Mouse (Mus musculus) adrenal gland, postnatal 36 days (tissue): ENCODE measurements around the gene Taar9. TPM values are rescaled to one million over a fixed set of nuclear protein-coding genes. Genes with fewer than 3 reads are reported as not detected.
"Not testable (repeated sequence)": the region's sequence is repeated elsewhere in the genome, so short reads cannot be mapped to it uniquely, and the experiment has no call there.

ENCODE experiments used
- DNase-seq, 2 experiments: peaks; one replicate each; pipeline ENCODE4 v3.0.0; 2021; ENCODE audit warnings: mixed read lengths in 1 of 2
- total RNA-seq, 2 experiments: library from RNA; stranded (reverse); gene quantifications; 2 replicates each; pipeline ENCODE4 v1.2.3; 2021

Taar9 gene
- total RNA-seq, 2 experiments from 2014 or later = not detected

DNA sequence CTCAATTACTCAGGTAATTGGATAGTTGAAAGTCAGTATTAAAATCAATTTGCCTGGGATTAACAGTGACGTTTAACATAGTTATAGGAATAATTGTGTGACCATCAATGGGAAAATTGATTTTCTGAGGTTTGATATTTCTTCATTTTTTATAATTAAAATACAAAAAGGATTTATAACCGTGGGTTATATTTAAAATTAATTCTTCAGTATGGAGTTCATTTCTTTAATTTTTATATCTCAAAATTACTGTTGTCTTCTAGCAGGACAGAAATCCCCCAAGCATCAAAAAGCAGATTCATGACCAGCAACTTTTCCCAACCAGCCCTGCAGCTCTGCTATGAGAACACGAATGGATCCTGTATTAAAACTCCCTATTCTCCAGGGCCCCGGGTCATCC is 33.1 kb downstream of the Taar9 start, which contains the start of gene Taar8a:
Gene Taar8a, plus strand, starts transcription at position 301 of the 400 bp plus-strand sequence.
- DNase-seq = not testable (repeated sequence)

DNA sequence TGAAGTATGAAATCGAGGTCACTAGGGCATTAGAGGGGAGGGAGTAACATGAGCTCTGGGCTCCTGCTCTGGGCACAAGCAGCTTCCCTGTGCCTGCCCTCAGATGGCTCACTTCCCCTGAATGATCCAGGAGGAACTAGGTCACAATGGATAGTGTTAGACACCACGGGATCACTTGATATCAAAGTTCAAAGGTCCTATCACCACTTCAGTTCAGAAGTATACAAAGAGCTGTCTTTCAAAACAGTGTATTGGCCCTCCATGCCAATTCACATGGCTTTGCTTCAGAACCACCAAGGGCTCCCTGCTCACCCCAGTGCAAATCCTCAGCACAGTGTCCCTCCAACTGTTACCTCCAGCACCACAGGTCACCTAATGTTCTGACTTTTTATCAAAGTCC is 34.6 kb downstream of the Taar9 start:
- DNase-seq = not testable (repeated sequence)

DNA sequence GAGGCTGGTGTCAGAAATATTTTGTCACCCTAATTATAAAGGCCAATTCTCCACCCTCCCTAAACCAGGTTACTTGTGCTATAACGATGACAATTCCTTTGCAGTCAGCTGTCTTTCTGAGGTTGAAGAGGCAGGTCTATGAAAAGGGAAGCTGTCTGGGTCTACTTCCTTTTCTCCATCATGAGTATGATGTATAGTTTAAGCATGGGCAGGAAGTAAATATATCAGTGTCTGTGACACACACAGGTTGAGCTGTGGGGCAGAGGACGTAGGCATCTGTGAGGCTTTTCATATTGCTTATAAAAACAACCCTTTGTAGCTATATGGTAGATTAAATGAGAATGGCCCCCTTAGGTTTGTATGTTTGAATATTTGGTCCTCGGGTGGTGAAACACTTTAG is 50.3 kb downstream of the Taar9 start:
- DNase-seq = no peak

Other genes with a start within 250 kb of the Taar9 start
- gene Vnn1, start 214.8 kb downstream of the Taar9 start, total RNA-seq = 10 to 100 TPM; 18.8 to 60.6 TPM
- gene Taar1, start 189.2 kb downstream of the Taar9 start, total RNA-seq = not detected
- gene Taar2, start 171.0 kb downstream of the Taar9 start, total RNA-seq = not detected
- gene Taar3, start 160.0 kb downstream of the Taar9 start, total RNA-seq = not detected
- not detected for gene Taar4, start 149.0 kb downstream of the Taar9 start, total RNA-seq
- gene Taar5, start 138.8 kb downstream of the Taar9 start, total RNA-seq = not detected
- not detected for gene Taar6, start 123.9 kb downstream of the Taar9 start, total RNA-seq
- gene Taar7a, start 116.1 kb downstream of the Taar9 start, total RNA-seq = not detected
- gene Taar7b, start 109.6 kb downstream of the Taar9 start, total RNA-seq = not detected
- not detected for gene Taar7d, start 82.3 kb downstream of the Taar9 start, total RNA-seq
- not detected for gene Taar7e, start 71.9 kb downstream of the Taar9 start, total RNA-seq
- not detected for gene Taar7f, start 60.0 kb downstream of the Taar9 start, total RNA-seq
- gene Taar8a, start 33.0 kb downstream of the Taar9 start, total RNA-seq = not detected
- gene Taar8b, start 17.2 kb downstream of the Taar9 start, total RNA-seq = not detected
- gene Taar8c, start 7.6 kb downstream of the Taar9 start, total RNA-seq = not detected
- 100 to 1,000 TPM; 135 to 202 TPM for gene Stx7, start 39.8 kb upstream of the Taar9 start, total RNA-seq
- gene Moxd1, start 114.0 kb upstream of the Taar9 start, total RNA-seq = under 1 TPM; 0.10 to 0.36 TPM